Mouse (Mus musculus): ENCODE measurements at regions not wholly inside any gene's neighbourhood (a gene's known extent, or its start where the extent isn't known, plus 50 kb on each side); places are given as distances from the start of the nearest gene placed in this dataset.

- DNase-seq (ENCODE audit: low spot score in 2 of 2) = no peak
These were observed 366.8 kb upstream of the Runx1 start for GRCm38 (mm10) chr16:93192651-93193173.

- no peak for DNase-seq (ENCODE audit: low spot score in 2 of 2)
These were observed 365.2 kb upstream of the Runx1 start for GRCm38 (mm10) chr16:93191174-93191573.

- DNase-seq (ENCODE audit: low spot score in 2 of 2) = no peak
These were observed 364.4 kb upstream of the Runx1 start for GRCm38 (mm10) chr16:93190301-93190700.

- DNase-seq (ENCODE audit: low spot score in 2 of 2) = no peak
These were observed 363.9 kb upstream of the Runx1 start for GRCm38 (mm10) chr16:93189875-93190274.

GRCm38 (mm10) chr16:93189412-93189811 is 363.5 kb upstream of the Runx1 start:
- DNase-seq (ENCODE audit: low spot score in 2 of 2) = no peak

- no peak for DNase-seq (ENCODE audit: low spot score in 2 of 2)
These were observed 360.6 kb upstream of the Runx1 start for GRCm38 (mm10) chr16:93186554-93186953.

GRCm38 (mm10) chr16:93182656-93183055 is 356.7 kb upstream of the Runx1 start:
- no peak for DNase-seq (ENCODE audit: low spot score in 2 of 2)

- DNase-seq (ENCODE audit: low spot score in 2 of 2) = no peak
These were observed 355.5 kb upstream of the Runx1 start for GRCm38 (mm10) chr16:93181497-93181896.

GRCm38 (mm10) chr16:93180213-93180612 is 354.3 kb upstream of the Runx1 start:
- no peak for DNase-seq (ENCODE audit: low spot score in 2 of 2)

GRCm38 (mm10) chr16:93166667-93167066 is 340.7 kb upstream of the Runx1 start:
- DNase-seq (ENCODE audit: low spot score in 2 of 2) = no peak

GRCm38 (mm10) chr16:93158526-93159226 is 332.7 kb upstream of the Runx1 start:
- no peak for DNase-seq (ENCODE audit: low spot score in 2 of 2)

GRCm38 (mm10) chr16:93153545-93154329 is 327.8 kb upstream of the Runx1 start:
- no peak for DNase-seq (ENCODE audit: low spot score in 2 of 2)

GRCm38 (mm10) chr16:93152765-93153489 is 327.0 kb upstream of the Runx1 start:
- DNase-seq (ENCODE audit: low spot score in 2 of 2) = no peak

- DNase-seq (ENCODE audit: low spot score in 2 of 2) = no peak
These were observed 326.1 kb upstream of the Runx1 start for GRCm38 (mm10) chr16:93152057-93152456.

GRCm38 (mm10) chr16:93151652-93152051 is 325.7 kb upstream of the Runx1 start:
- DNase-seq (ENCODE audit: low spot score in 2 of 2) = no peak

GRCm38 (mm10) chr16:93150451-93150850 is 324.5 kb upstream of the Runx1 start:
- no peak for DNase-seq (ENCODE audit: low spot score in 2 of 2)

- no peak for DNase-seq (ENCODE audit: low spot score in 2 of 2)
These were observed 321.7 kb upstream of the Runx1 start for GRCm38 (mm10) chr16:93147525-93148222.

GRCm38 (mm10) chr16:93146812-93147211 is 320.9 kb upstream of the Runx1 start:
- DNase-seq (ENCODE audit: low spot score in 2 of 2) = no peak

- DNase-seq (ENCODE audit: low spot score in 2 of 2) = no peak
These were observed 319.7 kb upstream of the Runx1 start for GRCm38 (mm10) chr16:93145617-93146016.

- no peak for DNase-seq (ENCODE audit: low spot score in 2 of 2)
These were observed 318.1 kb upstream of the Runx1 start for GRCm38 (mm10) chr16:93144033-93144432.

GRCm38 (mm10) chr16:93143164-93143563 is 317.2 kb upstream of the Runx1 start:
- peak; percentile 10 to 51 for DNase-seq (ENCODE audit: low spot score in 2 of 2)
